Mouse (Mus musculus): ENCODE data around the gene Olfr1511.
"Not testable (repeated sequence)": the region's sequence is repeated elsewhere in the genome, so short reads cannot be mapped to it uniquely, and the experiment has no call there.

Gene Olfr1511

DNA sequence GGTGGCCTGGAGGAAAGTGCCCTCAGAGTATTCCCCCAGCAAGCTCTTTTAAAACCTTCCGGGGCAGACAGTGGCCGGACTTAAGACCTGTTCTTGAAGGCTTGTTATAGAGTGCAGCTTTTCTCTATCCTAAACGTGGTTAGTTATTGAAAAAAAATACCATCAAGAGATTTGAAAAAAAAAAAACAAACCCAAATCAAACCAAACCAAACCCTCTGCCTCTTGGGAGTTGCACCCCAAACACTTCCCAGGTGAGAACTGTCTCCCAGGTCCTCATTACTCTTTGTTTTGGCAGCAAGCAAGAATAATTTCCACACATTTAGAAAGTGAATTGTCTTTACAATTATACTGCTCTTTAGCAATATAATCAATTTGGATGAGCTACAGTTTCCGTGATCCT, at the start of gene Olfr1511:
TSS of gene Olfr1511 (minus strand) at position 101 of the 400 bp plus-strand sequence.
- DNase-seq = no peak

DNA sequence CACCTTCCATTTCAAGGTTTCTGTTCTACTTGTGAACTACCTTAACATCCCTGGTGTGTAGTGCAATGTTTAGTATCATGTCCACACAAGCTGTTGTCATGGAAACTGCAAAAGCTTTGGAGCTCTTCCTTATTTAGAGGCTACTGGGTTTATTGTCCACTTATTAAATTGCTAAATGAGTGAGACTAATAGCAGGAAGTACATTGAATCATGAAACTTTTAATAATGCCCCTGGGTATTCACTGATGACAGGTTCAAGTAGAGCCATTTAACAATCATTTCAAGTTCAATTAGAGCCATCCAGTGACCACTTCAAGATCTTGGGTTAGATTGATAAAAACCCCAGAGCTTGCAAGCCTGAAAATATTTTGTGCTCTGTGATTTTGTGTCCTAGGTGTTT, 45.5 kb upstream of the Olfr1511 start, which contains the start of gene Olfr1509:
TSS of gene Olfr1509 (plus strand) at position 301 of the 400 bp plus-strand sequence.
- no peak for DNase-seq

DNA sequence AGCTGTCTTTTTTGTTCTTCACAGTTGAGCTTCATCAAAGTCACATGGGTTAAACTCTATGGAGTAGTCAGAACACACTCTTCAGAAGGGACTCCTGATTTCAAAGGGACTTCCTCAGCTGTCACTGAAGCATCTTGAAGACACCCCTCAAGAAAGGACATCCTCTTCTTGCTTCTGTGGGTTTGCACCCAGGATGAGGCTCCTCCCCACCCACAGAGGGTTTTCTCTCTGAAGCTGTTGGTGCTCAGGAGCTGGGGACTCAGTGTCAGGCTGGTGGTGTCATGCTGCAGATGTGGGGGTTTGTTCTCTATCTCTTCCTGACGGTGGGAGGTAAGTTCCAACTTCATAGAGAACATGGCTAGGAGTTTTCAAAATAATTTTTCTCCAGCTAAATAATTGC, 30.5 kb upstream of the Olfr1511 start:
- DNase-seq = no peak

GRCm38 (mm10) chr14:52414273-52414672, 17.1 kb upstream of the Olfr1511 start, which contains the start of gene Olfr1510:
Olfr1510 (minus strand) TSS chr14:52414373.
- DNase-seq = no peak

DNA sequence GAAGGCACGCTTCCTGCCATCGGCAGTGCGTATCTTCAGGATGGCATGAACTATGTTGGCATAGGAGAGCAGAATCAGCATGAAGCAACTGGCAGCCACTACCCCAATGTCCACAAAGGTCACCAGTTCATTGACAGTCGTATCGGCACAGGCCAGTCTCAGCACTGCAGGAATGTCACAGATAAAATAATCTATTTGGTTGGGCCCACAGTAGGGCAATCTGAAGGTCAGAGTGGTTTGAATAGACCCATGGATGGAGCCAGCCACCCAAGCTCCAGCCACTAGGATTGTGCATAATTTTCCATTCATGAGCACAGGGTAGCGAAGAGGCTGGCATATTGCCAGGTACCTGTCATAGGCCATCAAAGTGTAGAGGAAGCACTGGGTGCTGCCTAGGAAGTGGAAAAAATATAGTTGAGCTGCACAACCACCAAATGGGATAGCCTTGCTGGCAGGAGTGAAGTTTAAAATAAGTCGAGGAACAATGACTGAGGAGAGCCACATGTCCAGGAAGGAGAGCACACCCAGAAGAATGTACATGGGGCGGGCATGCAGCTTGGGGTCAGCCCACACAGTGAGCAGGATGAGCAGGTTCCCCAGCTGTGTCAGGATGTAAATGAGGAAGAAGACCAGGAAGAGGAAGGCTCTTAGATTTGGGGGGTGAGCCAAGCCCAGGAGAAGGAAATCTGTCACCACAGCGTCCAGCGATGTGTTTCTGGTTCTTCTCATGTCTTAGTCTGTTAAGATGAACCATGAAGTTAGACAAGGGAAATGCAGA, 13.2 kb upstream of the Olfr1511 start:
- not testable (repeated sequence) for DNase-seq

DNA sequence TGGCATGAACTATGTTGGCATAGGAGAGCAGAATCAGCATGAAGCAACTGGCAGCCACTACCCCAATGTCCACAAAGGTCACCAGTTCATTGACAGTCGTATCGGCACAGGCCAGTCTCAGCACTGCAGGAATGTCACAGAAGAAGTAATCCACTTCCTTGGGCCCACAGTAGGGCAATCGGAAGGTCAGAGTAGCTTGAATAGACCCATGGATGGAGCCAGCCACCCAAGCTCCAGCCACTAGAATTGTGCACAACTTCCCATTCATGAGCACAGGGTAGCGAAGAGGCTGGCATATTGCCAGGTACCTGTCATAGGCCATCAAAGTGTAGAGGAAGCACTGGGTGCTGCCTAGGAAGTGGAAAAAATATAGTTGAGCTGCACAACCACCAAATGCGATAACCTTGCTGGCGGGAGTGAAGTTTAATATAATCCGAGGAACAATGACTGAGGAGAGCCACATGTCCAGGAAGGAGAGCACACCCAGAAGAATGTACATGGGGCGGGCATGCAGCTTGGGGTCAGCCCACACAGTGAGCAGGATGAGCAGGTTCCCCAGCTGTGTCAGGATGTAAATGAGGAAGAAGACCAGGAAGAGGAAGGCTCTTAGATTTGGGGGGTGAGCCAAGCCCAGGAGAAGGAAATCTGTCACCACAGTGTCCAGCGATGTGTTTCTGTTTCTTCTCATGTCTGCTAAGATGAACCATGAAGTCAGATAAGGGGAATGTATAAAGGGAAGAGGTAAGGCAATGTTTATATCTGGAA, 6.9 kb downstream of the Olfr1511 start:
- not testable (repeated sequence) for DNase-seq

- DNase-seq = no peak
Measured at GRCm38 (mm10) chr14:52379068-52379467, 18.1 kb downstream of the Olfr1511 start, which contains the start of gene Olfr1512. Olfr1512 (minus strand) TSS chr14:52379168.

DNA sequence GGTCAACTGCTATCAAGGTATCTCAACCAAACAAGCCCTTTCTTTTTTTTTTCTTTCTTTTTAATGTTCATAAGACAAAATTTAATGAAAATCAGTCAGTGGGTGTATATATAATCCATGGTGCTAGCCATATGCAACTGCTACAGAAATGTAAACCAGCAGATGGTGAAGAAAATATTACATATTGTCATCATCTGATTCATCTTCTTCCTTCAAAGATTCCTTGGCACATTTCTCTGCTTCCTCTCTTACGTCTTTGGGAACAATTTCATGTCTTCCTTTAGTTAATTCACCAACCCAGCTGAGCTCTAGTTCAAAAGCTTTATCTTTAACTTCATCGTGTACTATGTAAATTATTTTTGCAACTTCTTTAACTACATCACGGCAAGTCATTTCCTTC, 28.4 kb downstream of the Olfr1511 start:
- DNase-seq = no peak

DNA sequence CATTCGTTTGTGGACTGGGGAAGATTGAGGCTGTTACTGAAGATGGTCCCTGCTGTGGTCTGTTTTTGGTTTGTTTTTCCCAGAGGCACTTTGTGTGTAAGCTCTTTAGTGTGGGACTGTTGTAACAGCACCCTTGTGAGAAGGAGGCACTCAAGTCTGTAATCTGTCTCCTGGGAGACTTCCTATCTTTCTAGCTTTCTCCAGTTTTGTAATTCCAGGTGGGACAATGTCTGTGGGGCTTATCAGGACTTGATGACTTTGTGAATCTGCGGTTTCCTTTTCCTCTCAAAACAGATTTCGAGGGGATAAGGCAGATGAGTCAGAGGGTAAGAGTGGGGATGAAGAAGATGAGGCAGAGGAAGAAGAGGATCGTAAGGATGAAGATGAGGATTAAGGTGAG, 40.9 kb downstream of the Olfr1511 start, which contains the start of gene Olfr1513:
TSS of gene Olfr1513 (minus strand) at position 101 of the 400 bp plus-strand sequence.
- no peak for DNase-seq

Measured in cerebellum, adult 11 months (tissue).